ENCODE assay signal across 14 mouse cellular contexts in genomic region chr12:31248165-31248564, GRCm38 (mm10). TPM values are rescaled to one million over a fixed set of nuclear protein-coding genes. Genes with fewer than 3 reads are reported as not detected.
DNase-seq lines count a peak whose midpoint lies in the region; ATAC-seq lines count a peak whose summit lies in the region.
"Had no signal": no experiment of that assay in that cellular context is flagged by ENCODE, and none has a peak within 500 bp of the region (broad histone marks: within the 10 kb centered on the region; RNA-seq: fewer than 3 reads in every experiment).

No protein-coding gene starts in this region.

- peak; percentile 17 for DNase-seq in adrenal gland, postnatal 10 days
- DNase-seq in adrenal gland, postnatal 4 days (ENCODE audit: low spot score in 2 of 2): no peak
- peak; percentile 40 for DNase-seq in kidney, adult 9 months
- no peak for DNase-seq in kidney, postnatal 25 days
- peak; percentile 55 to 65 for DNase-seq in heart, postnatal 10 days
- DNase-seq in kidney, postnatal 4 days: peak; percentile 79 to 82
- DNase-seq in thymus, postnatal 36 days: no peak
- DNase-seq: adrenal gland, postnatal 14 days; cerebellum, adult 9-11 months; gastrocnemius, postnatal 36 days; layer of hippocampus, postnatal 36 days; lung, postnatal 14 days; thymus, postnatal 14 days had no signal

- no peak for ATAC-seq in erythroblast, adult 5-6 weeks (replicated peaks; ENCODE audit: low FRiP score, poor library complexity, severe bottlenecking)

- intact Hi-C loops in heart, postnatal 10 days (cut with DNase I): no loop called here

RNA-seq across cellular contexts. Expression of gene Gm6993, which starts 7.6 kb away (rescaled TPM):
- not detected for total RNA-seq in adrenal gland, postnatal 10 days (2021)
- not detected for total RNA-seq in adrenal gland, postnatal 4 days (2021)
- total RNA-seq in heart, postnatal 10 days (2021): not detected
- not detected in 2 replicates for total RNA-seq in erythroblast, adult 5-6 weeks (2015; ENCODE audit: low replicate concordance)
- total RNA-seq in erythroblast, adult 5-6 weeks (2017; ENCODE audit: low replicate concordance): not detected in 2 replicates
- total RNA-seq: adrenal gland, postnatal 14 days; gastrocnemius, postnatal 36 days; layer of hippocampus, postnatal 36 days had no signal

RNA-seq across cellular contexts. Expression of gene Lamb1, which starts 16.9 kb away (rescaled TPM):
- 100 to 1,000 TPM; 147 to 165 TPM for total RNA-seq in adrenal gland, postnatal 10 days (2021)
- total RNA-seq in adrenal gland, postnatal 4 days (2021): 100 to 1,000 TPM; 236 to 271 TPM
- total RNA-seq in heart, postnatal 10 days (2021): 100 to 1,000 TPM; 250 to 255 TPM
- total RNA-seq in erythroblast, adult 5-6 weeks (2015; ENCODE audit: low replicate concordance): not detected in 2 replicates
- 0.68 and 1.1 TPM in 2 replicates for total RNA-seq in erythroblast, adult 5-6 weeks (2017; ENCODE audit: low replicate concordance)

Comparison
In these comparisons a context has a peak if more than half of its experiments do, and no peak if none do; other contexts are left out.
1. DNase-seq: peak in adrenal gland, postnatal 10 days (single experiment), kidney, adult 9 months (single experiment), heart, postnatal 10 days (2 of 2) and kidney, postnatal 4 days (2 of 2); none in adrenal gland, postnatal 4 days (0 of 2), kidney, postnatal 25 days (0 of 2) and thymus, postnatal 36 days (0 of 2).
2. RNA of gene Lamb1, which starts 16.9 kb away (total RNA-seq): 236 to 271 TPM in adrenal gland, postnatal 4 days, 250 to 255 TPM in heart, postnatal 10 days and 147 to 165 TPM in adrenal gland, postnatal 10 days; 0.68 to 1.1 TPM in erythroblast, adult 5-6 weeks; every median in the first group is over 10 times any median in the second.